Mouse (Mus musculus) heart, adult 8-10 months (tissue): ENCODE results near the gene Epb41. TPM values are rescaled to one million over a fixed set of nuclear protein-coding genes. Genes with fewer than 3 reads are reported as not detected.

Experiments
- DNase-seq: peaks from one replicate; pipeline ENCODE4 v3.0.0; 2022; ENCODE audit warnings: low spot score
- total RNA-seq, 4 experiments: library from RNA; stranded (reverse); gene quantifications; 2 replicates each; pipeline ENCODE4 v1.2.4; 2022

The Epb41 gene
- total RNA-seq, 4 experiments from 2014 or later, result 117 to 139 (median 131) TPM

- DNase-seq, result no peak
These were observed 153.4 kb downstream of the Epb41 start, which contains the start of gene Tmem200b for GRCm38 (mm10) chr4:131921461-131922346. Gene Tmem200b, plus strand, starts transcription at chr4:131921771.

GRCm38 (mm10) chr4:131920595-131921351 lies 154.3 kb downstream of the Epb41 start:
- no peak for DNase-seq

GRCm38 (mm10) chr4:131920141-131920594 lies 155.0 kb downstream of the Epb41 start:
- DNase-seq, result peak; percentile 48

- DNase-seq, result no peak
These were observed 155.5 kb downstream of the Epb41 start for GRCm38 (mm10) chr4:131919506-131920140.

GRCm38 (mm10) chr4:131918711-131919500 lies 156.2 kb downstream of the Epb41 start:
- no peak for DNase-seq

GRCm38 (mm10) chr4:131918026-131918533 lies 157.0 kb downstream of the Epb41 start:
- no peak for DNase-seq

- no peak for DNase-seq
These were observed 158.0 kb downstream of the Epb41 start for GRCm38 (mm10) chr4:131917010-131917555.

GRCm38 (mm10) chr4:131916425-131916824 lies 158.7 kb downstream of the Epb41 start:
- peak; percentile 78 for DNase-seq

GRCm38 (mm10) chr4:131915821-131916328 lies 159.2 kb downstream of the Epb41 start:
- no peak for DNase-seq

- DNase-seq, result no peak
These were observed 160.1 kb downstream of the Epb41 start for GRCm38 (mm10) chr4:131914891-131915469.

- DNase-seq, result no peak
These were observed 161.0 kb downstream of the Epb41 start for GRCm38 (mm10) chr4:131914046-131914643.

- DNase-seq, result no peak
These were observed 161.6 kb downstream of the Epb41 start for GRCm38 (mm10) chr4:131913526-131913925.

- no peak for DNase-seq
These were observed 163.6 kb downstream of the Epb41 start for GRCm38 (mm10) chr4:131911521-131911920.

GRCm38 (mm10) chr4:131910237-131910994 lies 164.7 kb downstream of the Epb41 start:
- no peak for DNase-seq

GRCm38 (mm10) chr4:131907912-131908311 lies 167.2 kb downstream of the Epb41 start:
- no peak for DNase-seq

GRCm38 (mm10) chr4:131906423-131906822 lies 168.7 kb downstream of the Epb41 start:
- no peak for DNase-seq

- DNase-seq, result no peak
These were observed 170.6 kb downstream of the Epb41 start for GRCm38 (mm10) chr4:131904478-131904877.

- DNase-seq, result no peak
These were observed 174.0 kb downstream of the Epb41 start for GRCm38 (mm10) chr4:131901090-131901489.

- DNase-seq, result no peak
These were observed 176.0 kb downstream of the Epb41 start for GRCm38 (mm10) chr4:131899180-131899554.
